Mouse (Mus musculus) thymus, adult 2 months (tissue): ENCODE data around the gene Nudcd3. TPM values are rescaled to one million over a fixed set of nuclear protein-coding genes. Genes with fewer than 3 reads are reported as not detected.
"Not testable (repeated sequence)": the region's sequence is repeated elsewhere in the genome, so short reads cannot be mapped to it uniquely, and the experiment has no call there.

Experiments
- DNase-seq: peaks from one replicate; pipeline ENCODE4 v3.0.0; 2021
- H3K27ac ChIP-seq: fragments of 200-500 bp; 2 replicates; pipeline ENCODE4 v1.5.1; 2012; ENCODE audit warnings: low read length, control low read depth; ENCODE audit not compliant: control insufficient read depth, insufficient read depth
- H3K27me3 ChIP-seq: fragments of 200-500 bp; 2 replicates; pipeline ENCODE4 v1.6.1; 2012; ENCODE audit warnings: mild to moderate bottlenecking, low read length, moderate library complexity, mixed read lengths; ENCODE audit not compliant: control insufficient read depth, insufficient read depth
- H3K36me3 ChIP-seq: fragments of 200-500 bp; 2 replicates; pipeline ENCODE4 v1.6.1; 2012; ENCODE audit warnings: mild to moderate bottlenecking, low read length, moderate library complexity; ENCODE audit not compliant: control insufficient read depth, insufficient read depth
- H3K4me1 ChIP-seq: fragments of 200-500 bp; replicated peaks from 2 replicates; pipeline ENCODE4 v1.6.1; 2012; ENCODE audit warnings: low read length; ENCODE audit not compliant: control insufficient read depth, insufficient read depth
- H3K4me3 ChIP-seq: fragments of 200-500 bp; 2 replicates; pipeline ENCODE4 v1.5.1; 2012; ENCODE audit warnings: mild to moderate bottlenecking, low read length, control low read depth, moderate library complexity; ENCODE audit not compliant: control insufficient read depth, insufficient read depth
- CTCF ChIP-seq: fragments of 200-500 bp; IDR thresholded peaks from 2 replicates; pipeline ENCODE4 v1.5.1; 2012; ENCODE audit warnings: mild to moderate bottlenecking, control low read depth, low read length, moderate library complexity, borderline replicate concordance; ENCODE audit not compliant: control insufficient read depth, poor library complexity, insufficient read depth; ENCODE audit errors: extremely low read depth
- POLR2A ChIP-seq: fragments of 200-500 bp; IDR thresholded peaks from 2 replicates; pipeline ENCODE4 v1.6.1; 2012; ENCODE audit warnings: mild to moderate bottlenecking, low read length, control low read depth, moderate library complexity; ENCODE audit not compliant: control insufficient read depth, poor library complexity, insufficient read depth; ENCODE audit errors: extremely low read depth
- WGBS: fragments of 180-500 bp; shearing (Covaris S2); methylation state at CpG from one replicate; pipeline ENCODE4 v1.1.7; 2018; 5-methylcytosine and 5-hydroxymethylcytosine counted together
- polyA plus RNA-seq: library from polyadenylated mRNA; depleted of rRNA; stranded (reverse); fragments of >200 nt; gene quantifications from 2 replicates; pipeline ENCODE4 v1.2.3, GENCODE M21; 2012

The Nudcd3 gene
- polyA plus RNA-seq, 1 experiment = 62.2 TPM

- Histone ChIP-seq H3K4me3 (no peak overlapping the region), H3K27ac (no peak overlapping the region), H3K27me3 (no peaks in the 10 kb centered on the region), H3K4me1 (peaks cover 15% of the 10 kb centered on the region), H3K36me3 (peaks cover 14% of the 10 kb centered on the region)
- TF ChIP-seq CTCF (no peak), POLR2A (no peak)
- 98% methylated on average over 5 of the region's 5 CpGs for WGBS
- DNase-seq = no peak
Observed at GRCm38 (mm10) chr11:6104734-6105133, 95.5 kb downstream of the Nudcd3 start.

GRCm38 (mm10) chr11:6096637-6097036, 103.6 kb downstream of the Nudcd3 start:
- DNase-seq = not testable (repeated sequence)
- 82% methylated on average over 3 of the region's 3 CpGs for WGBS

GRCm38 (mm10) chr11:6086991-6087390, 113.2 kb downstream of the Nudcd3 start:
- DNase-seq = no peak
- 84% methylated on average over 4 of the region's 4 CpGs for WGBS
- Histone ChIP-seq H3K36me3 (no peaks in the 10 kb centered on the region), H3K27ac (no peak overlapping the region), H3K27me3 (no peaks in the 10 kb centered on the region), H3K4me3 (no peak overlapping the region), H3K4me1 (no peaks in the 10 kb centered on the region)
- no peak for TF ChIP-seq POLR2A
- TF ChIP-seq CTCF = no peak

More at GRCm38 (mm10) chr11:6096637-6097036, 103.6 kb downstream of the Nudcd3 start:
- not testable (repeated sequence) for H3K27me3 ChIP-seq, H3K27ac ChIP-seq, H3K4me1 ChIP-seq, H3K36me3 ChIP-seq, H3K4me3 ChIP-seq

GRCm38 (mm10) chr11:6078737-6079136, 121.5 kb downstream of the Nudcd3 start:
- TF ChIP-seq CTCF (no peak), POLR2A (no peak)
- Histone ChIP-seq H3K27ac (no peak overlapping the region), H3K36me3 (no peaks in the 10 kb centered on the region), H3K4me1 (no peaks in the 10 kb centered on the region), H3K4me3 (no peak overlapping the region), H3K27me3 (no peaks in the 10 kb centered on the region)
- no peak for DNase-seq
- WGBS = 89% methylated on average over 2 of the region's 2 CpGs

GRCm38 (mm10) chr11:6075618-6076066, 124.6 kb downstream of the Nudcd3 start:
- whole genome bisulfite sequencing = 93% methylated on average over 8 of the region's 8 CpGs
- H3K27me3 ChIP-seq = no peaks in the 10 kb centered on the region

GRCm38 (mm10) chr11:6068181-6068957, 131.8 kb downstream of the Nudcd3 start:
- H3K27me3 ChIP-seq = peaks cover 24% of the 10 kb centered on the region
- DNase-seq = no peak
- WGBS = 39% methylated on average over 17 of the region's 19 CpGs

More at GRCm38 (mm10) chr11:6075618-6076066, 124.6 kb downstream of the Nudcd3 start:
- TF ChIP-seq POLR2A (no peak), CTCF (no peak)
- no peak overlapping the region for H3K27ac ChIP-seq
- no peak for DNase-seq
- H3K36me3 ChIP-seq = no peaks in the 10 kb centered on the region
- no peaks in the 10 kb centered on the region for H3K4me1 ChIP-seq
- H3K4me3 ChIP-seq = no peak overlapping the region

More at GRCm38 (mm10) chr11:6068181-6068957, 131.8 kb downstream of the Nudcd3 start:
- TF ChIP-seq POLR2A (no peak), CTCF (no peak)
- no peak overlapping the region for H3K27ac ChIP-seq
- no peaks in the 10 kb centered on the region for H3K36me3 ChIP-seq
- H3K4me3 ChIP-seq = no peak overlapping the region
- H3K4me1 ChIP-seq = no peaks in the 10 kb centered on the region
